Mouse (Mus musculus) lung, postnatal 0 days (tissue): ENCODE measurements around the gene Rnf217. TPM values are rescaled to one million over a fixed set of nuclear protein-coding genes. Genes with fewer than 3 reads are reported as not detected.

Experiments used
- ATAC-seq: fragments of 200-750 bp; cut with Nextera tagmentation; 2 replicates; pipeline ENCODE4 v1.8.0; 2017; ENCODE audit warnings: moderate library complexity
- DNase-seq: peaks from one replicate; pipeline ENCODE4 v3.0.0-alpha.2; 2016; ENCODE audit warnings: low spot score
- H3K27ac ChIP-seq: fragments of 300-500 bp; sonication (generic); 2 replicates; pipeline ENCODE4 v1.5.1; 2014; ENCODE audit warnings: antibody characterized with exemption, mild to moderate bottlenecking, low read length, mixed read lengths
- H3K27me3 ChIP-seq: fragments of 300-500 bp; sonication (generic); replicated peaks from 2 replicates; pipeline ENCODE4 v1.6.1; 2014; ENCODE audit warnings: low read length, mixed read lengths; ENCODE audit not compliant: insufficient read depth
- H3K36me3 ChIP-seq: fragments of 300-500 bp; sonication (generic); 2 replicates; pipeline ENCODE4 v1.6.1; 2014; ENCODE audit warnings: low read length, mixed read lengths; ENCODE audit not compliant: insufficient read depth
- H3K4me1 ChIP-seq: fragments of 300-500 bp; sonication (generic); 2 replicates; pipeline ENCODE4 v1.6.1; 2014; ENCODE audit warnings: antibody characterized with exemption, low read depth, low read length, mixed read lengths; ENCODE audit not compliant: insufficient read depth
- H3K4me2 ChIP-seq: fragments of 300-500 bp; sonication (generic); replicated peaks from 2 replicates; pipeline ENCODE4 v1.6.1; 2014; ENCODE audit warnings: low read depth, mild to moderate bottlenecking, low read length, moderate library complexity, mixed read lengths
- H3K4me3 ChIP-seq: fragments of 300-500 bp; sonication (generic); 2 replicates; pipeline ENCODE4 v1.5.1; 2014; ENCODE audit warnings: low read depth, low read length
- H3K9ac ChIP-seq: fragments of 300-500 bp; sonication (generic); replicated peaks from 2 replicates; pipeline ENCODE4 v1.6.1; 2014; ENCODE audit warnings: low read depth, mild to moderate bottlenecking
- H3K9me3 ChIP-seq: fragments of 300-500 bp; sonication (generic); 2 replicates; pipeline ENCODE4 v1.6.1; 2016; ENCODE audit warnings: low read length, mixed read lengths
- CTCF ChIP-seq: IDR thresholded peaks from 2 replicates; pipeline ENCODE4 v1.5.1; 2016; ENCODE audit warnings: antibody characterized with exemption, mild to moderate bottlenecking
- EP300 ChIP-seq: IDR thresholded peaks from 2 replicates; pipeline ENCODE4 v1.6.1; 2016; ENCODE audit warnings: antibody characterized with exemption, mild to moderate bottlenecking, control low read depth
- WGBS: fragments of 180-500 bp; shearing (Covaris S2); extraction: QIAGEN DNeasy Blood & Tissue Kit; methylation state at CpG from one replicate; pipeline ENCODE4 v1.1.7; 2014; 5-methylcytosine and 5-hydroxymethylcytosine counted together
- polyA plus RNA-seq: library from polyadenylated mRNA; unstranded; fragments of >200 nt; fragmentation: Nextera tagmentation; extraction: Ambion mirVana; gene quantifications from 2 replicates; pipeline ENCODE4 v1.2.1, GENCODE M21; 2015

The Rnf217 gene
- polyA plus RNA-seq, 1 experiment from 2014 or later: 1.6 TPM

DNA sequence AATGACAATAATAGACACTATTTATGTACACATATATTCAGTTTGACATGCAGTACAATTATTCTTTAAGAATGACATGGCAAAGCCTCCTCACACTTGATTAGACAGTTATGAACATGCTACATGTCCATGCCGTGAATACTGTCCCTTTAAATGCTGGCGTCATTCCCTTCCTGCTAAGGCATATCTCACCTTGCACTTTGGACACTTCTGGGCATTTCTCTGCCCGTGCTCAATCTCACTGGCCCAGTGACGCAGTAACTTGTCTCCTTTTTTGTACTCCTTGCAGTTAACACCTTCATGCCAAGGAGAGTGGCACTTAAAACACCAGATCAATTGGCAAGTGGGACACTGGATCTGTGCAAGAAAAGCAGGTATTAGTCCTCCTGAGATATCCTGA, 91.8 kb downstream of the Rnf217 start:
- TF ChIP-seq CTCF: no peak
- TF ChIP-seq EP300: no peak
- H3K36me3 ChIP-seq: no peaks in the 10 kb centered on the region
- no peaks in the 10 kb centered on the region for H3K9me3 ChIP-seq
- no peak overlapping the region for H3K4me2 ChIP-seq
- no peaks in the 10 kb centered on the region for H3K27me3 ChIP-seq
- H3K4me3 ChIP-seq: no peak overlapping the region
- DNase-seq (no peak), ATAC-seq (no peak)
- no peak overlapping the region for H3K27ac ChIP-seq
- H3K4me1 ChIP-seq: no peaks in the 10 kb centered on the region
- H3K9ac ChIP-seq: no peak overlapping the region
- WGBS: 57% methylated on average over 4 of the region's 4 CpGs

DNA sequence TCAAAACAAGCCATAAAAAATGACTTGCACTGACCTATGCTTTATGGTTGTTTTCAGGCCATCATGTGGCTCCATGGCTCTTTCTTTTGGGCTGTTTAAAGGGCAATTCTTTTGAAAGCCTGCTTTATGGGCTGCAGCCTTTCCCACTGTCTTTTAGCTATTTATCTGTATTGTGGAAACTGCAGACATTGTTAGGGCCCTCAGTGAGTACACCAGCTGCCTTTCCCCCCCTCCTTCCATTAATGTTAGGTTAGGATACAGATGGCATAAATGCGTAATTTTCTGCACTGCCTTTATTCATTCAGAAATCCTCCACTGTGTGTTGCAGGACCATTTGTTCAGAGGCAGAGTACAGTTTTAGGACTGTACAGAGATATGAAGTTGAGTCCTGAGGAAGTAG, 93.1 kb downstream of the Rnf217 start:
- no peak for DNase-seq

DNA sequence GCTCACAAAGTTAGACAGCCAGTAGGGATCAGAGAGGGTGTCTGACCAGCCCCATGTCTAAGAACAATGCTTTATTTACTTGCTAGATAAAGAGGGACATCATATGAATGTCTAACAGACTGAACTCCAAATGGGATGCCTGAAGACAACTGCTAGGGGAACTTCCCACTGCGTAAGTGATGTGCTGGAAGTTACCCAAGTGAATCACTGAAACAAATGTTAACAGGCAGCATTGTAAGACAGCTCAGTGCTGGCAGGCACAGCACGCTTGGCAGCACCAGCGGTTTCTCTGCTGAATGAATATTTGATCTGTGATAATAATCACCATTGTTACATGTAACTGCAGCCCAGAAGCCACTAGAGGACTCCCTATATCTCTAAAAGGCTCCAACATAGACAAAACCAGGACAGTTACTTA, 104.8 kb downstream of the Rnf217 start:
- H3K9ac ChIP-seq: no peak overlapping the region
- peak; percentile 32 for DNase-seq
- TF ChIP-seq EP300: no peak
- TF ChIP-seq CTCF: peak; percentile 47

More for the DNA sequence above, 93.1 kb downstream of the Rnf217 start:
- H3K4me1 ChIP-seq: no peaks in the 10 kb centered on the region
- H3K27me3 ChIP-seq: no peaks in the 10 kb centered on the region
- 97% methylated on average over 1 of the region's 1 CpGs for WGBS
- H3K9me3 ChIP-seq: no peaks in the 10 kb centered on the region
- no peak overlapping the region for H3K27ac ChIP-seq
- H3K9ac ChIP-seq: no peak overlapping the region
- TF ChIP-seq EP300 (no peak), CTCF (no peak)
- no peak overlapping the region for H3K4me3 ChIP-seq
- H3K36me3 ChIP-seq: no peaks in the 10 kb centered on the region
- H3K4me2 ChIP-seq: no peak overlapping the region
- no peak for ATAC-seq

DNA sequence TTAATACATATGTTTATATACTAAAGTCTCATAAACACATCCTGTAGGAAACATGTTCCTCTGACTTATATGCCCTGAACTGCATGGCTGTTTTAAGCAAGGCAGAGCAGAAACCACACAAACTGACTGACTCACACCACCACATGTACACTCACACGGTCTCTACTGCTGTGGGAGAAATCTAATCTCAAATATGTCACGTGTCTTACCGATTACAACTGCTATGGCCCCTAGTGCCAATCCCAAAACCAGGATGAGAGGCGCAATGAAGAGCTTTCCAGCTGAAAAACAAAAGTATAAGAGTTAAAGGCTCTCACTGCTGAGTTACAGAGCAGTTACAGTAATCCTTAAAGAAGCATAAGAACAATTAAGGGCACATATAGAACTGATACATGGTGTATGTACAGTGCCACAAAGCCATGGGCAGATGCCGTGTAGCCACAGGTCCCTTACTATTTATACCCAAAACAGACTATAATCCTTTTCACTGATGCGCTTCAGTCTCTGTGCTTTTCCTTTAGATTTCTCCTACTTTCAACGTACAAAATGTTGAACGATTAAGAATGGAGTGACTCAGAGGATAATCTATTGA, 105.3 kb downstream of the Rnf217 start:
- TF ChIP-seq CTCF: no peak
- no peak for TF ChIP-seq EP300
- Histone ChIP-seq H3K27me3 (no peaks in the 10 kb centered on the region), H3K4me2 (no peak overlapping the region), H3K36me3 (no peaks in the 10 kb centered on the region), H3K4me3 (no peak overlapping the region), H3K9ac (no peak overlapping the region), H3K4me1 (no peaks in the 10 kb centered on the region), H3K27ac (no peak overlapping the region), H3K9me3 (no peaks in the 10 kb centered on the region)
- 90% methylated on average over 8 of the region's 8 CpGs for WGBS
- no peak for DNase-seq
- no peak for ATAC-seq

More for the DNA sequence above, 104.8 kb downstream of the Rnf217 start:
- Histone ChIP-seq H3K9me3 (no peaks in the 10 kb centered on the region), H3K4me1 (no peaks in the 10 kb centered on the region), H3K27me3 (no peaks in the 10 kb centered on the region), H3K27ac (no peak overlapping the region), H3K36me3 (no peaks in the 10 kb centered on the region), H3K4me2 (no peak overlapping the region), H3K4me3 (no peak overlapping the region)
- 55% methylated on average over 3 of the region's 3 CpGs for WGBS
- ATAC-seq: peak; percentile 48

DNA sequence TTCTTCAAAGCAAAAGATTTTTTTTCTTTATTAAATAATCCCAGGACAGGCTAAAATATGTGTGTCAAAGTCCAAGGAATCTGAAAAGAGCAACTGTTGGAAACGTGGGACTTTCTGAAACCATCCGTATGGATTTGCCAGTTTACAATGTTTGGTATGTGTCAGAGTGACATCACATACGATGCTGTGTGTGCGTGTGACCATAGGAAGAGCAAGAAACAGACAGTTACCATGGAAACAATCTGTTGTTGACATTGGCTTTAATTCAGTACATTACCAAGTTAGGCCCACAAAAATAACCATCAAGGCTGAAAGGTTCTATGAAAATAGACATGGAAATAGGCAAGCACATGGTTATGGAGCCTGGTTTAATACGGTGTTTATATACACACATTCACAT, 107.3 kb downstream of the Rnf217 start:
- H3K27me3 ChIP-seq: no peaks in the 10 kb centered on the region
- no peaks in the 10 kb centered on the region for H3K4me1 ChIP-seq
- 62% methylated on average over 5 of the region's 5 CpGs for WGBS
- H3K36me3 ChIP-seq: no peaks in the 10 kb centered on the region
- ATAC-seq (no peak), DNase-seq (peak; percentile 41)
- no peak overlapping the region for H3K9ac ChIP-seq
- H3K27ac ChIP-seq: no peak overlapping the region
- no peak overlapping the region for H3K4me2 ChIP-seq
- TF ChIP-seq CTCF (no peak), EP300 (no peak)
- H3K4me3 ChIP-seq: no peak overlapping the region
- H3K9me3 ChIP-seq: no peaks in the 10 kb centered on the region

DNA sequence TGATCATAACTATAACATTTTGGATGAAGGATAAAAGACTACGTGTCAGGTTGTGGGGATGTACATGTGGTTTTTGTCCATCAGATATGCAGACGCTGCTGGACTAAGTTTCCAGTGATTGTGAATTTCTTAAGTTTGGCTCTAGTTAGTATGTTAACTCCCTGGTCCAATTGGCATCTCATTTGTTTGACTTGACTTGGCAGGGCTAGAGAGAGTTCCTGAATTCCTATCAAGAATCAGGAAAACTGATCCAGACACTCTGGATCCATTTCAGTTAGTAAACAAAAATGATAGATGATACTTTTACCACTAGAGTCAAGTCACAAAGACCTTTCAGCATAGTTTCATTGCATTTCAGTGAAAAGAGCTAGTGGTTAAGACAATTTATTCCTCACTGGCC, 112.1 kb downstream of the Rnf217 start:
- no peaks in the 10 kb centered on the region for H3K4me1 ChIP-seq
- no peaks in the 10 kb centered on the region for H3K9me3 ChIP-seq
- DNase-seq: no peak
- H3K27ac ChIP-seq: no peak overlapping the region
- H3K4me3 ChIP-seq: no peak overlapping the region
- H3K27me3 ChIP-seq: no peaks in the 10 kb centered on the region
- ATAC-seq: no peak
- 79% methylated on average over 2 of the region's 2 CpGs for WGBS
- TF ChIP-seq EP300 (no peak), CTCF (no peak)
- no peak overlapping the region for H3K9ac ChIP-seq
- no peak overlapping the region for H3K4me2 ChIP-seq
- no peaks in the 10 kb centered on the region for H3K36me3 ChIP-seq

DNA sequence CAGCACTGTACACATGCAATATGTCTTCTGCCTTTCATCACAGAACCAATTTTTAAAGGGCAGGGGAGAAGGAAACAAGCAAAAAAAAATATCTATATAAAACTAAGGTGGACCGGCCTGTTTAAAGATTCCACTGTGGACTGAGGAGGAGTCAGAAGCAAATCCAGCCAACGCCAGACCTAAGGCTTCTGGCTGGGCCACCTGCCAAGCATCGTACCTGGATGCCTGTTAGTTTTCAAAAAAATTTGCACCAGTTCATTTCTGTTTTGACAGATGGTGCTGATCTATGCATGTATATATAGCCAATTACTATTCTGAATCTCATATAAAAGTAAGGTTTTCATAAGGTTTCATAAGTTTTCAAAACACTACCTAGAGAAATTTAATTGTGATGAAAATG, 113.2 kb downstream of the Rnf217 start:
- TF ChIP-seq EP300 (no peak), CTCF (no peak)
- DNase-seq (no peak), ATAC-seq (no peak)
- H3K27ac ChIP-seq: no peak overlapping the region
- H3K36me3 ChIP-seq: no peaks in the 10 kb centered on the region
- H3K4me2 ChIP-seq: no peak overlapping the region
- H3K27me3 ChIP-seq: no peaks in the 10 kb centered on the region
- no peaks in the 10 kb centered on the region for H3K4me1 ChIP-seq
- no peak overlapping the region for H3K9ac ChIP-seq
- no peaks in the 10 kb centered on the region for H3K9me3 ChIP-seq
- H3K4me3 ChIP-seq: no peak overlapping the region
- WGBS: 75% methylated on average over 3 of the region's 3 CpGs
